Mouse (Mus musculus) MEL (cell line): ENCODE data around the gene Lipc. TPM values are rescaled to one million over a fixed set of nuclear protein-coding genes. Genes with fewer than 3 reads are reported as not detected.

Experiments
- DNase-seq: peaks from one replicate; pipeline ENCODE4 v3.0.0; 2011; ENCODE audit warnings: low read depth, low spot score
- H3K27ac ChIP-seq: 2 replicates; pipeline ENCODE4 v1.5.1; 2012; ENCODE audit warnings: low read depth, mild to moderate bottlenecking, control low read depth, low read length, moderate library complexity; ENCODE audit not compliant: control insufficient read depth
- H3K27me3 ChIP-seq, 2 experiments: fragments of 150-350 bp in 1 of 2; sonication (generic) in 1 of 2; 2 replicates each; pipeline ENCODE4 v1.6.1; 2012; ENCODE audit warnings: low read length in 2 of 2, mild to moderate bottlenecking in 2 of 2, improper control_type of control experiment in 1 of 2, moderate library complexity in 1 of 2; ENCODE audit not compliant: insufficient read depth in 2 of 2, control insufficient read depth in 1 of 2
- H3K36me3 ChIP-seq, 2 experiments: 2 replicates each; pipeline ENCODE4 v1.6.1; 2012 to 2014; ENCODE audit warnings: low read length in 2 of 2, improper control_type of control experiment in 1 of 2, inconsistent platforms in 1 of 2, mild to moderate bottlenecking in 1 of 2; ENCODE audit not compliant: insufficient read depth in 2 of 2, control insufficient read depth in 1 of 2
- H3K4me1 ChIP-seq, 2 experiments: fragments of 150-350 bp in 1 of 2; sonication (generic) in 1 of 2; 2 replicates each; pipeline ENCODE4 v1.6.1; 2012; ENCODE audit warnings: low read length in 2 of 2, improper control_type of control experiment in 1 of 2, mild to moderate bottlenecking in 1 of 2; ENCODE audit not compliant: insufficient read depth in 2 of 2, control insufficient read depth in 1 of 2
- H3K4me3 ChIP-seq, 2 experiments: fragments of 150-350 bp in 1 of 2; sonication (generic) in 1 of 2; 2 replicates each; pipeline ENCODE4 v1.5.1; 2012; ENCODE audit warnings: low read depth in 2 of 2, low read length in 2 of 2, mild to moderate bottlenecking in 2 of 2, moderate library complexity in 2 of 2, control low read depth in 1 of 2, improper control_type of control experiment in 1 of 2; ENCODE audit not compliant: control insufficient read depth in 1 of 2, insufficient read depth in 1 of 2
- H3K79me2 ChIP-seq: 2 replicates; pipeline ENCODE4 v1.6.1; 2012; ENCODE audit warnings: mild to moderate bottlenecking, low read length, moderate library complexity; ENCODE audit not compliant: control insufficient read depth, poor library complexity, insufficient read depth
- H3K9ac ChIP-seq: 2 replicates; pipeline ENCODE4 v1.6.1; 2012; ENCODE audit warnings: low read depth, mild to moderate bottlenecking, control low read depth, low read length, moderate library complexity; ENCODE audit not compliant: control insufficient read depth, poor library complexity, severe bottlenecking
- H3K9me3 ChIP-seq: fragments of 150-350 bp; sonication (generic); replicated peaks from 2 replicates; pipeline ENCODE4 v1.6.1; 2012; ENCODE audit warnings: mild to moderate bottlenecking, low read length, improper control_type of control experiment, moderate library complexity; ENCODE audit not compliant: insufficient read depth
- CHD1 ChIP-seq: IDR thresholded peaks from 2 replicates; pipeline ENCODE4 v1.6.1; 2012; ENCODE audit warnings: low read depth, mild to moderate bottlenecking, inconsistent platforms, low read length, improper control_type of control experiment
- CTCF ChIP-seq, 3 experiments: IDR thresholded peaks in 2 of 3; conservative IDR thresholded peaks in 1 of 3; 2 replicates each; pipeline ENCODE4 v1.5.1; 2011 to 2012; ENCODE audit warnings: low read length in 3 of 3, low read depth in 2 of 3, mild to moderate bottlenecking in 2 of 3, improper control_type of control experiment in 1 of 3, inconsistent platforms in 1 of 3, mixed read lengths in 1 of 3, moderate library complexity in 1 of 3; ENCODE audit not compliant: control insufficient read depth in 1 of 3, insufficient read depth in 1 of 3, poor library complexity in 1 of 3, severe bottlenecking in 1 of 3
- E2F4 ChIP-seq: IDR thresholded peaks from 2 replicates; pipeline ENCODE4 v1.6.1; 2011; ENCODE audit warnings: low read depth, low read length, improper control_type of control experiment, borderline replicate concordance
- ELF1 ChIP-seq: IDR thresholded peaks from 2 replicates; pipeline ENCODE4 v1.6.1; 2014; ENCODE audit warnings: low read depth, mild to moderate bottlenecking, inconsistent platforms, low read length, improper control_type of control experiment, moderate library complexity
- EP300 ChIP-seq, 2 experiments: IDR thresholded peaks; 2 replicates each; pipeline ENCODE4 v1.6.1; 2011; ENCODE audit warnings: improper control_type of control experiment in 2 of 2, low read length in 2 of 2, low read depth in 1 of 2, mild to moderate bottlenecking in 1 of 2
- GATA1 ChIP-seq: IDR thresholded peaks from 2 replicates; pipeline ENCODE4 v1.6.1; 2011; ENCODE audit warnings: low read depth, low read length, improper control_type of control experiment
- HCFC1 ChIP-seq: IDR thresholded peaks from 2 replicates; pipeline ENCODE4 v1.6.1; 2012; ENCODE audit warnings: low read depth, mild to moderate bottlenecking, inconsistent platforms, low read length, improper control_type of control experiment, moderate library complexity
- JUND ChIP-seq: IDR thresholded peaks from 2 replicates; pipeline ENCODE4 v1.6.1; 2011; ENCODE audit warnings: low read depth, mild to moderate bottlenecking, improper control_type of control experiment, low read length
- KAT2A ChIP-seq: conservative IDR thresholded peaks from 2 replicates; pipeline ENCODE4 v1.6.1; 2012; ENCODE audit warnings: low read depth, low read length, improper control_type of control experiment, inconsistent platforms
- MYB ChIP-seq: IDR thresholded peaks from 2 replicates; pipeline ENCODE4 v1.6.1; 2011; ENCODE audit warnings: mild to moderate bottlenecking, low read depth, low read length, improper control_type of control experiment
- MYC ChIP-seq: IDR thresholded peaks from 2 replicates; pipeline ENCODE4 v1.6.1; 2011; ENCODE audit warnings: low read depth, mild to moderate bottlenecking, low read length, improper control_type of control experiment, moderate library complexity
- POLR2A ChIP-seq, 2 experiments: IDR thresholded peaks; 2 replicates each; pipeline ENCODE4 v1.6.1; 2011 to 2012; ENCODE audit warnings: low read length in 2 of 2, mild to moderate bottlenecking in 2 of 2, control low read depth in 1 of 2, improper control_type of control experiment in 1 of 2, low read depth in 1 of 2, moderate library complexity in 1 of 2; ENCODE audit not compliant: control insufficient read depth in 1 of 2, insufficient read depth in 1 of 2, poor library complexity in 1 of 2
- POLR2AphosphoS5 ChIP-seq: IDR thresholded peaks from 2 replicates; pipeline ENCODE4 v1.6.1; 2012; ENCODE audit warnings: low read depth, borderline replicate concordance, mild to moderate bottlenecking, inconsistent platforms, low read length, moderate library complexity, mixed read lengths
- RAD21 ChIP-seq: IDR thresholded peaks from 2 replicates; pipeline ENCODE4 v1.6.1; 2011; ENCODE audit warnings: mild to moderate bottlenecking, low read depth, low read length, improper control_type of control experiment
- RCOR1 ChIP-seq: IDR thresholded peaks from 2 replicates; pipeline ENCODE4 v1.6.1; 2012; ENCODE audit warnings: low read depth, mild to moderate bottlenecking, inconsistent platforms, low read length, improper control_type of control experiment
- SIN3A ChIP-seq: IDR thresholded peaks from 2 replicates; pipeline ENCODE4 v1.6.1; 2012; ENCODE audit warnings: low read length, improper control_type of control experiment, inconsistent platforms
- TAL1 ChIP-seq: IDR thresholded peaks from 2 replicates; pipeline ENCODE4 v1.6.1; 2012; ENCODE audit warnings: mild to moderate bottlenecking, inconsistent platforms, low read length, moderate library complexity, mixed read lengths
- UBTF ChIP-seq: IDR thresholded peaks from 2 replicates; pipeline ENCODE4 v1.6.1; 2012; ENCODE audit warnings: low read depth, mild to moderate bottlenecking, inconsistent platforms, low read length, improper control_type of control experiment, moderate library complexity, borderline replicate concordance; ENCODE audit not compliant: insufficient read depth
- ZKSCAN1 ChIP-seq: IDR thresholded peaks from 2 replicates; pipeline ENCODE4 v1.6.1; 2012; ENCODE audit warnings: low read depth, mild to moderate bottlenecking, inconsistent platforms, low read length, improper control_type of control experiment, moderate library complexity
- ZMIZ1 ChIP-seq: IDR thresholded peaks from 2 replicates; pipeline ENCODE4 v1.6.1; 2012; ENCODE audit warnings: low read depth, mild to moderate bottlenecking, inconsistent platforms, low read length, improper control_type of control experiment, moderate library complexity
- ZNF384 ChIP-seq: IDR thresholded peaks from 2 replicates; pipeline ENCODE4 v1.6.1; 2012; ENCODE audit warnings: low read depth, mild to moderate bottlenecking, inconsistent platforms, low read length, improper control_type of control experiment
- polyA plus RNA-seq, 2 experiments: library from polyadenylated mRNA; stranded (reverse) in 1 of 2; unstranded in 1 of 2; fragments of >175 nt in 1 of 2; fragments of >200 nt in 1 of 2; gene quantifications; 2 replicates each; pipeline versions ENCODE4 v1.2.1 to v1.2.4; 2012; ENCODE audit warnings: low replicate concordance in 2 of 2, low read depth in 1 of 2; ENCODE audit not compliant: insufficient read length in 2 of 2, insufficient read depth in 1 of 2, missing spikeins in 1 of 2
- total RNA-seq: library from RNA; depleted of rRNA; stranded (reverse); fragments of 300-350 nt; gene quantifications from 2 replicates; pipeline ENCODE4 v1.2.3, GENCODE M21; 2012

Lipc gene
- total and polyA plus RNA-seq, 3 experiments, result 0.07 TPM; not detected in 2

DNA sequence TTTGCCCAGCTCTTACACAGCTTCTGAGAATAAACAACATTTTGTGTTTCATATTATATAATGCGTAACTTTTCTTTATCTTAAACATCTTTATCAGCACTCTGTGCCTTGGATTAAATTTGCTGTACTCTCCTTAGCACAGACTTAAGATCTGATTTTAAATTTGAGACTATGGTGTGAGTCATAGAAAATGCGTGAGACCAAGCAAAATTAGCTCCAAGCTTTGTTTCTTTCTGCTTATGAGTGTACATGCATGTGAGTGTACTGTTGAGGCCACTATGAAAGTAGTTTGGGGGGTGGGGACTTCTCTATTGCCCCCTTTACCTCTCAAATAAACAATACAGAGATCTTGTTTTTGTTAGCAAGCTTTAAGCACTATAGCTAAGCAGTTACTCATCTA is 13.4 kb upstream of the Lipc start:
- H3K27me3 ChIP-seq, result peaks cover 0 to 2% of the 10 kb centered on the region in 2 experiments; a peak in 3 of 4 replicates
- no peaks in the 10 kb centered on the region for H3K79me2 ChIP-seq
- H3K36me3 ChIP-seq, result no peaks in the 10 kb centered on the region
- DNase-seq, result no peak
- TF ChIP-seq ELF1 (no peak), UBTF (no peak), ZNF384 (no peak), RCOR1 (no peak), KAT2A (no peak), HCFC1 (no peak), TAL1 (no peak), JUND (no peak), EP300 (IDR thresholded peaks at IDR 0.05; ENCODE audit: low read depth in 1 of 2, low read length in 2 of 2) (no peak), MYB (no peak), CHD1 (no peak), ZMIZ1 (no peak), POLR2A (IDR thresholded peaks at IDR 0.05; ENCODE audit: control insufficient read depth in 1 of 2, insufficient read depth in 1 of 2, low read depth in 1 of 2, low read length in 2 of 2, poor library complexity in 1 of 2) (no peak), SIN3A (no peak), GATA1 (no peak)
- TF ChIP-seq, all 39 proteins: peak for 0
- no peak overlapping the region for H3K27ac ChIP-seq
- no peak overlapping the region for H3K4me3 ChIP-seq
- no peak overlapping the region for H3K9ac ChIP-seq
- no peaks in the 10 kb centered on the region for H3K4me1 ChIP-seq
- H3K9me3 ChIP-seq, result no peaks in the 10 kb centered on the region

DNA sequence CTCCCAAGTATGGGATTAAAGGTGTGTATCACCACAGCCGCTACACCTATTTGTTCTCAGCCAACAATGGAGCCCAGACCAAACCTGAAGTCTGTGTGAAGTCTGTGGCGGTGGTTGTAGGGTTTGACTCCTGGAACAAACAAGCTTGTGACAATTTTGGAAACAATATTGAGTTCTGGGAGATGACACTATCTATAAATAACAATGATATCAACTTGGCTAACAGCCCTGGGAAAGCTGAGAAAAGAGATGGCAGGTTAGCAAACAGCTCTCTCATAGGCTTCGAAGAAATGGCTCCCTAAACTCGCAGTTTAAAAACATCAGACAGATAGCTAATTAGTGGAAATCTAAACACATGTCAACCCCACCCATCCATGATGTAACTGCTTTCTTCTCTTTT is 13.0 kb upstream of the Lipc start:
- no peak overlapping the region for H3K27ac ChIP-seq
- H3K4me3 ChIP-seq, result no peak overlapping the region
- no peaks in the 10 kb centered on the region for H3K9me3 ChIP-seq
- no peaks in the 10 kb centered on the region for H3K79me2 ChIP-seq
- H3K27me3 ChIP-seq, result peaks cover 0 to 2% of the 10 kb centered on the region in 2 experiments; a peak in 3 of 4 replicates
- no peak for DNase-seq
- H3K4me1 ChIP-seq, result no peaks in the 10 kb centered on the region
- H3K36me3 ChIP-seq, result no peaks in the 10 kb centered on the region
- no peak for TF ChIP-seq MYC
- no peak for TF ChIP-seq E2F4
- no peak for TF ChIP-seq CTCF (IDR thresholded peaks at IDR 0.05 in 2 of 3, conservative IDR thresholded peaks at IDR 0.05 in 1 of 3; ENCODE audit: control insufficient read depth in 1 of 3, insufficient read depth in 1 of 3, low read depth in 2 of 3, low read length in 3 of 3, poor library complexity in 1 of 3, severe bottlenecking in 1 of 3)
- TF ChIP-seq ZKSCAN1, result no peak
- no peak for TF ChIP-seq MYB
- TF ChIP-seq POLR2AphosphoS5, result no peak
- TF ChIP-seq RCOR1, result no peak
- no peak for TF ChIP-seq RAD21
- TF ChIP-seq ZMIZ1, result no peak
- no peak overlapping the region for H3K9ac ChIP-seq
